15 mouse cellular contexts compared by ENCODE assay signal in genomic region chr2:59831831-59832230, GRCm38 (mm10).
"Had no signal": no experiment of that assay in that cellular context is flagged by ENCODE, and none has a peak within 500 bp of the region (broad histone marks: within the 10 kb centered on the region; RNA-seq: fewer than 3 reads in every experiment).

No protein-coding gene starts in this region.

- H3K36me3 ChIP-seq: midbrain, embryonic 15.5 days had no signal

- H3K9ac ChIP-seq: limb, embryonic 15.5 days; liver, embryonic 12.5 days; lung, embryonic 14.5 days; midbrain, embryonic 15.5 days; neural tube, embryonic 12.5 days; stomach, embryonic 15.5 days had no signal

- DNase-seq: kidney, postnatal 25 days; layer of hippocampus, adult 9-11 months; layer of hippocampus, postnatal 36 days; lung, embryonic 14.5 days; lung, postnatal 10 days; right cerebral cortex, postnatal 14 days; thymus, postnatal 36 days had no signal

- H3K27me3 ChIP-seq: limb, embryonic 15.5 days; liver, embryonic 12.5 days; midbrain, embryonic 15.5 days; neural tube, embryonic 12.5 days; stomach, embryonic 15.5 days had no signal

- H3K27ac ChIP-seq: limb, embryonic 15.5 days; liver, embryonic 12.5 days; macrophage; midbrain, embryonic 15.5 days; neural tube, embryonic 12.5 days; stomach, embryonic 15.5 days had no signal

- H3K4me2 ChIP-seq: limb, embryonic 15.5 days; liver, embryonic 12.5 days; lung, embryonic 14.5 days; midbrain, embryonic 11.5 days; midbrain, embryonic 15.5 days; neural tube, embryonic 12.5 days; stomach, embryonic 15.5 days had no signal

- H3K4me3 ChIP-seq: limb, embryonic 15.5 days; liver, embryonic 12.5 days; megakaryocyte, embryonic 14.5 days; midbrain, embryonic 15.5 days; neural tube, embryonic 12.5 days; stomach, embryonic 15.5 days had no signal

- H3K9me3 ChIP-seq: limb, embryonic 15.5 days; liver, embryonic 12.5 days; midbrain, embryonic 15.5 days; neural tube, embryonic 12.5 days; stomach, embryonic 15.5 days had no signal

- ATAC-seq: liver, embryonic 12.5 days; midbrain, embryonic 15.5 days had no signal
